Mouse (Mus musculus) layer of hippocampus, adult 9-11 months (tissue): ENCODE results near the gene Mtmr11.
"Not testable (repeated sequence)": the region's sequence is repeated elsewhere in the genome, so short reads cannot be mapped to it uniquely, and the experiment has no call there.

Experiments
- DNase-seq: peaks from one replicate; pipeline ENCODE4 v3.0.0; 2022

Gene Mtmr11

GRCm38 (mm10) chr3:96219191-96219641, 57.4 kb downstream of the Mtmr11 start:
- no peak for DNase-seq

- peak; percentile 88 for DNase-seq
Observed at GRCm38 (mm10) chr3:96219661-96220130, 57.9 kb downstream of the Mtmr11 start, which contains the start of the genes Bola1 and Hist2h2ab. Gene Bola1, minus strand, starts transcription at chr3:96219709. Gene Hist2h2ab, plus strand, starts transcription at chr3:96219865.

GRCm38 (mm10) chr3:96220131-96220764, 58.4 kb downstream of the Mtmr11 start:
- not testable (repeated sequence) for DNase-seq

- peak; percentile 93 for DNase-seq
Observed at GRCm38 (mm10) chr3:96220765-96221639, 59.2 kb downstream of the Mtmr11 start, which contains the start of the genes Hist2h2ac and Hist2h2be. Gene Hist2h2ac, minus strand, starts transcription at chr3:96220880. Gene Hist2h2be, plus strand, starts transcription at chr3:96221119.
